Mouse (Mus musculus): ENCODE results near the gene Trmt10c. TPM values are rescaled to one million over a fixed set of nuclear protein-coding genes. Genes with fewer than 3 reads are reported as not detected.
"Not testable (repeated sequence)": the region's sequence is repeated elsewhere in the genome, so short reads cannot be mapped to it uniquely, and the experiment has no call there.

The Trmt10c gene
- polyA plus RNA-seq, 1 experiment from 2014 or later = 27.7 TPM

- Histone ChIP-seq H3K9me3 (no peaks in the 10 kb centered on the region), H3K4me2 (no peak overlapping the region), H3K9ac (no peak overlapping the region), H3K27me3 (no peaks in the 10 kb centered on the region), H3K36me3 (no peaks in the 10 kb centered on the region), H3K4me3 (no peak overlapping the region), H3K27ac (no peak overlapping the region), H3K4me1 (peaks cover 4% of the 10 kb centered on the region)
- no peak for ATAC-seq (ENCODE audit: insufficient number of reproducible peaks, insufficient read depth, low FRiP score, low TSS enrichment, low read depth)
- WGBS = 37% methylated on average over 5 of the region's 5 CpGs
Observed at GRCm38 (mm10) chr16:56071317-56072232, 34.0 kb upstream of the Trmt10c start.

- Histone ChIP-seq H3K4me3 (no peak overlapping the region), H3K4me1 (no peaks in the 10 kb centered on the region), H3K9ac (no peak overlapping the region), H3K9me3 (no peaks in the 10 kb centered on the region), H3K27ac (no peak overlapping the region), H3K36me3 (no peaks in the 10 kb centered on the region), H3K4me2 (no peak overlapping the region), H3K27me3 (no peaks in the 10 kb centered on the region; the same call in 1 of the 2 replicates)
- no peak for ATAC-seq (ENCODE audit: insufficient number of reproducible peaks, insufficient read depth, low FRiP score, low TSS enrichment, low read depth)
- WGBS = 87% methylated on average over 6 of the region's 6 CpGs
Observed at GRCm38 (mm10) chr16:56068523-56069070, 31.0 kb upstream of the Trmt10c start.

- no peaks in the 10 kb centered on the region for H3K9me3 ChIP-seq
- ATAC-seq (ENCODE audit: insufficient number of reproducible peaks, insufficient read depth, low FRiP score, low TSS enrichment, low read depth) = no peak
- no peak overlapping the region for H3K9ac ChIP-seq
- no peaks in the 10 kb centered on the region; the same call in 1 of the 2 replicates for H3K27me3 ChIP-seq
- no peak overlapping the region for H3K4me3 ChIP-seq
- H3K4me1 ChIP-seq = no peaks in the 10 kb centered on the region
- no peaks in the 10 kb centered on the region for H3K36me3 ChIP-seq
- no peak overlapping the region for H3K4me2 ChIP-seq
- WGBS = 45% methylated on average over 8 of the region's 8 CpGs
- H3K27ac ChIP-seq = no peak overlapping the region
Observed at GRCm38 (mm10) chr16:56066113-56066512, 28.5 kb upstream of the Trmt10c start.

- WGBS = 9% methylated on average over 20 of the region's 20 CpGs
Observed at GRCm38 (mm10) chr16:56064334-56064990, 26.8 kb upstream of the Trmt10c start.

GRCm38 (mm10) chr16:56062981-56063380 is 25.4 kb upstream of the Trmt10c start:
- WGBS = 60% methylated on average over 11 of the region's 11 CpGs
- Histone ChIP-seq H3K36me3 (no peaks in the 10 kb centered on the region), H3K4me1 (no peaks in the 10 kb centered on the region), H3K27me3 (no peaks in the 10 kb centered on the region; the same call in 1 of the 2 replicates), H3K9ac (no peak overlapping the region), H3K4me3 (no peak overlapping the region), H3K27ac (no peak overlapping the region), H3K9me3 (no peaks in the 10 kb centered on the region), H3K4me2 (no peak overlapping the region)
- no peak for ATAC-seq (ENCODE audit: insufficient number of reproducible peaks, insufficient read depth, low FRiP score, low TSS enrichment, low read depth)

More at GRCm38 (mm10) chr16:56064334-56064990, 26.8 kb upstream of the Trmt10c start:
- Histone ChIP-seq H3K9me3 (no peaks in the 10 kb centered on the region), H3K27ac (no peak overlapping the region), H3K36me3 (no peaks in the 10 kb centered on the region), H3K27me3 (no peaks in the 10 kb centered on the region; the same call in 1 of the 2 replicates), H3K9ac (peak overlapping the region; percentile 68), H3K4me1 (no peaks in the 10 kb centered on the region), H3K4me2 (peak overlapping the region; percentile 69), H3K4me3 (peak overlapping the region; percentile 43)
- peak; percentile 86 for ATAC-seq (ENCODE audit: insufficient number of reproducible peaks, insufficient read depth, low FRiP score, low TSS enrichment, low read depth)

- no peak for ATAC-seq (ENCODE audit: insufficient number of reproducible peaks, insufficient read depth, low FRiP score, low TSS enrichment, low read depth)
- Histone ChIP-seq H3K4me1 (no peaks in the 10 kb centered on the region), H3K27me3 (no peaks in the 10 kb centered on the region; the same call in 1 of the 2 replicates), H3K36me3 (no peaks in the 10 kb centered on the region), H3K4me2 (no peak overlapping the region), H3K27ac (no peak overlapping the region), H3K9ac (no peak overlapping the region), H3K4me3 (no peak overlapping the region), H3K9me3 (no peaks in the 10 kb centered on the region)
- 75% methylated on average over 7 of the region's 7 CpGs for WGBS
Observed at GRCm38 (mm10) chr16:56061995-56062594, 24.5 kb upstream of the Trmt10c start.

- Histone ChIP-seq H3K27me3 (no peaks in the 10 kb centered on the region), H3K4me3 (no peak overlapping the region), H3K27ac (no peak overlapping the region), H3K9me3 (no peaks in the 10 kb centered on the region), H3K4me2 (no peak overlapping the region), H3K36me3 (no peaks in the 10 kb centered on the region), H3K9ac (no peak overlapping the region), H3K4me1 (no peaks in the 10 kb centered on the region)
- 84% methylated on average over 10 of the region's 10 CpGs for WGBS
- no peak for ATAC-seq (ENCODE audit: insufficient number of reproducible peaks, insufficient read depth, low FRiP score, low TSS enrichment, low read depth)
Observed at GRCm38 (mm10) chr16:56058151-56058550, 20.5 kb upstream of the Trmt10c start.

GRCm38 (mm10) chr16:56056944-56057590 is 19.4 kb upstream of the Trmt10c start:
- no peaks in the 10 kb centered on the region for H3K4me1 ChIP-seq
- no peaks in the 10 kb centered on the region for H3K9me3 ChIP-seq
- H3K27me3 ChIP-seq = no peaks in the 10 kb centered on the region
- H3K4me3 ChIP-seq = no peak overlapping the region
- no peak overlapping the region for H3K9ac ChIP-seq
- no peak overlapping the region for H3K27ac ChIP-seq
- H3K4me2 ChIP-seq = no peak overlapping the region
- no peak for ATAC-seq (ENCODE audit: insufficient number of reproducible peaks, insufficient read depth, low FRiP score, low TSS enrichment, low read depth)
- WGBS = 59% methylated on average over 7 of the region's 7 CpGs
- H3K36me3 ChIP-seq = no peaks in the 10 kb centered on the region

GRCm38 (mm10) chr16:56055911-56056310 is 18.3 kb upstream of the Trmt10c start:
- H3K9ac ChIP-seq = no peak overlapping the region
- no peaks in the 10 kb centered on the region for H3K27me3 ChIP-seq
- ATAC-seq (ENCODE audit: insufficient number of reproducible peaks, insufficient read depth, low FRiP score, low TSS enrichment, low read depth) = no peak
- no peaks in the 10 kb centered on the region for H3K4me1 ChIP-seq
- 81% methylated on average over 3 of the region's 3 CpGs for WGBS
- no peak overlapping the region for H3K4me2 ChIP-seq
- H3K27ac ChIP-seq = no peak overlapping the region
- no peak overlapping the region for H3K4me3 ChIP-seq
- H3K9me3 ChIP-seq = no peaks in the 10 kb centered on the region
- H3K36me3 ChIP-seq = no peaks in the 10 kb centered on the region

- not testable (repeated sequence) for H3K36me3 ChIP-seq; H3K4me1 ChIP-seq; H3K4me2 ChIP-seq; H3K9me3 ChIP-seq; ATAC-seq (ENCODE audit: insufficient number of reproducible peaks, insufficient read depth, low FRiP score, low TSS enrichment, low read depth); H3K27ac ChIP-seq; H3K4me3 ChIP-seq; H3K9ac ChIP-seq; H3K27me3 ChIP-seq
- no CpG with 5 or more reads among the region's 4 CpGs for WGBS
Observed at GRCm38 (mm10) chr16:56048038-56048437, 10.4 kb upstream of the Trmt10c start, which contains the start of gene Senp7. Senp7 (plus strand) TSS chr16:56048338.

GRCm38 (mm10) chr16:56038090-56038489 is 471 bp upstream of the Trmt10c start:
- H3K4me1 ChIP-seq = peaks cover 15% of the 10 kb centered on the region
- H3K4me2 ChIP-seq = peak overlapping the region; percentile 74
- H3K4me3 ChIP-seq = peak overlapping the region; percentile 93
- H3K36me3 ChIP-seq = peaks cover 16% of the 10 kb centered on the region
- peak overlapping the region; percentile 92 for H3K9ac ChIP-seq
- no peaks in the 10 kb centered on the region for H3K27me3 ChIP-seq
- H3K9me3 ChIP-seq = no peaks in the 10 kb centered on the region
- 32% methylated on average over 8 of the region's 8 CpGs for WGBS
- H3K27ac ChIP-seq = peak overlapping the region; percentile 94
- peak; percentile 56; the same call in 1 of the 2 replicates for ATAC-seq (ENCODE audit: insufficient number of reproducible peaks, insufficient read depth, low FRiP score, low TSS enrichment, low read depth)
